Mouse (Mus musculus) liver, postnatal 0 days (tissue): Measurements from ENCODE around the gene Sh3glb2. TPM values are rescaled to one million over a fixed set of nuclear protein-coding genes. Genes with fewer than 3 reads are reported as not detected.

Experiments
- ATAC-seq: fragments of 200-750 bp; cut with Nextera tagmentation; 2 replicates; pipeline ENCODE4 v1.8.0; 2017; ENCODE audit warnings: mild to moderate bottlenecking, moderate library complexity
- DNase-seq: peaks from one replicate; pipeline ENCODE4 v3.0.0-alpha.2; 2016
- H3K27ac ChIP-seq: fragments of 300-500 bp; sonication (generic); 2 replicates; pipeline ENCODE4 v1.5.1; 2014; ENCODE audit warnings: antibody characterized with exemption, moderate library complexity, mild to moderate bottlenecking, low read depth
- H3K27me3 ChIP-seq: fragments of 300-500 bp; sonication (generic); 2 replicates; pipeline ENCODE4 v1.6.1; 2014; ENCODE audit warnings: low read length, control low read depth, mixed read lengths; ENCODE audit not compliant: insufficient read depth
- H3K36me3 ChIP-seq: fragments of 300-500 bp; sonication (generic); replicated peaks from 2 replicates; pipeline ENCODE4 v1.6.1; 2014; ENCODE audit warnings: mild to moderate bottlenecking, control low read depth, low read length, moderate library complexity, mixed read lengths; ENCODE audit not compliant: insufficient read depth
- H3K4me1 ChIP-seq: fragments of 300-500 bp; sonication (generic); 2 replicates; pipeline ENCODE4 v1.6.1; 2014; ENCODE audit warnings: antibody characterized with exemption, mild to moderate bottlenecking, control low read depth; ENCODE audit not compliant: insufficient read depth
- H3K4me2 ChIP-seq: fragments of 300-500 bp; sonication (generic); 2 replicates; pipeline ENCODE4 v1.6.1; 2014; ENCODE audit warnings: low read depth, mild to moderate bottlenecking, low read length, moderate library complexity, mixed read lengths
- H3K4me3 ChIP-seq: fragments of 300-500 bp; sonication (generic); 2 replicates; pipeline ENCODE4 v1.5.1; 2014; ENCODE audit warnings: low read depth, low read length
- H3K9ac ChIP-seq: fragments of 300-500 bp; sonication (generic); replicated peaks from 2 replicates; pipeline ENCODE4 v1.6.1; 2014; ENCODE audit warnings: mild to moderate bottlenecking, moderate library complexity
- H3K9me3 ChIP-seq: fragments of 300-500 bp; sonication (generic); 2 replicates; pipeline ENCODE4 v1.6.1; 2016; ENCODE audit warnings: mild to moderate bottlenecking, control low read depth, low read length, mixed read lengths
- CTCF ChIP-seq: sonication (generic); IDR thresholded peaks from 2 replicates; pipeline ENCODE4 v1.5.1; 2016; ENCODE audit warnings: antibody characterized with exemption, low read depth
- EP300 ChIP-seq: IDR thresholded peaks from 2 replicates; pipeline ENCODE4 v1.6.1; 2016; ENCODE audit warnings: antibody characterized with exemption, low read depth, mild to moderate bottlenecking
- WGBS: fragments of 180-500 bp; shearing (Covaris S2); extraction: QIAGEN DNeasy Blood & Tissue Kit; methylation state at CpG from one replicate; pipeline ENCODE4 v1.1.7; 2014; ENCODE audit not compliant: insufficient replicate concordance; 5-methylcytosine and 5-hydroxymethylcytosine counted together
- polyA plus RNA-seq: library from polyadenylated mRNA; unstranded; fragments of >200 nt; fragmentation: Nextera tagmentation; extraction: Ambion mirVana; gene quantifications from 2 replicates; pipeline ENCODE4 v1.2.1, GENCODE M21; 2015

Gene Sh3glb2
- polyA plus RNA-seq, 1 experiment from 2014 or later = 14.4 TPM

- 62% methylated on average over 4 of the region's 4 CpGs for WGBS
- H3K27me3 ChIP-seq = no peaks in the 10 kb centered on the region
- H3K4me3 ChIP-seq = no peak overlapping the region
- TF ChIP-seq CTCF (peak; percentile 34), EP300 (no peak)
- no peaks in the 10 kb centered on the region for H3K9me3 ChIP-seq
- ATAC-seq (peak; percentile 91), DNase-seq (no peak)
- peak overlapping the region; percentile 60 for H3K27ac ChIP-seq
- H3K36me3 ChIP-seq = peaks cover 62% of the 10 kb centered on the region
- H3K4me1 ChIP-seq = no peaks in the 10 kb centered on the region
- no peak overlapping the region for H3K9ac ChIP-seq
- no peak overlapping the region for H3K4me2 ChIP-seq
Measured at GRCm38 (mm10) chr2:30319260-30319659, 39.9 kb downstream of the Sh3glb2 start.

- Histone ChIP-seq H3K4me2 (no peak overlapping the region), H3K4me3 (no peak overlapping the region), H3K4me1 (no peaks in the 10 kb centered on the region), H3K36me3 (peaks cover 58% of the 10 kb centered on the region), H3K27me3 (no peaks in the 10 kb centered on the region), H3K9ac (no peak overlapping the region), H3K27ac (no peak overlapping the region), H3K9me3 (no peaks in the 10 kb centered on the region)
- DNase-seq = no peak
- 86% methylated on average over 5 of the region's 5 CpGs for WGBS
- no peak for ATAC-seq
- no peak for TF ChIP-seq CTCF
- TF ChIP-seq EP300 = no peak
Measured at GRCm38 (mm10) chr2:30316955-30317354, 42.2 kb downstream of the Sh3glb2 start.

- no peak for DNase-seq
- Histone ChIP-seq H3K27ac (no peak overlapping the region), H3K4me2 (no peak overlapping the region), H3K36me3 (peaks cover 59% of the 10 kb centered on the region), H3K9me3 (no peaks in the 10 kb centered on the region), H3K9ac (no peak overlapping the region), H3K4me1 (no peaks in the 10 kb centered on the region), H3K27me3 (no peaks in the 10 kb centered on the region), H3K4me3 (no peak overlapping the region)
- 90% methylated on average over 4 of the region's 4 CpGs for WGBS
- TF ChIP-seq CTCF (peak; percentile 39; the same call in 1 of the 2 replicates), EP300 (no peak)
- ATAC-seq = no peak
Measured at GRCm38 (mm10) chr2:30316136-30316535, 43.0 kb downstream of the Sh3glb2 start.

- no peak overlapping the region for H3K4me3 ChIP-seq
- H3K9me3 ChIP-seq = no peaks in the 10 kb centered on the region
- WGBS = 90% methylated on average over 2 of the region's 2 CpGs
- no peak overlapping the region for H3K9ac ChIP-seq
- no peak for DNase-seq
- TF ChIP-seq CTCF = no peak
- no peak for TF ChIP-seq EP300
- H3K36me3 ChIP-seq = peaks cover 77% of the 10 kb centered on the region
- no peak for ATAC-seq
- H3K4me2 ChIP-seq = no peak overlapping the region
- H3K27ac ChIP-seq = no peak overlapping the region
- H3K4me1 ChIP-seq = no peaks in the 10 kb centered on the region
- no peaks in the 10 kb centered on the region for H3K27me3 ChIP-seq
Measured at GRCm38 (mm10) chr2:30311481-30311880, 47.7 kb downstream of the Sh3glb2 start.

GRCm38 (mm10) chr2:30309351-30309750, 49.8 kb downstream of the Sh3glb2 start:
- Histone ChIP-seq H3K9me3 (no peaks in the 10 kb centered on the region), H3K27me3 (no peaks in the 10 kb centered on the region), H3K27ac (no peak overlapping the region), H3K4me1 (no peaks in the 10 kb centered on the region), H3K36me3 (peaks cover 80% of the 10 kb centered on the region), H3K4me3 (no peak overlapping the region), H3K4me2 (no peak overlapping the region), H3K9ac (no peak overlapping the region)
- 55% methylated on average over 3 of the region's 3 CpGs for WGBS
- TF ChIP-seq EP300 (peak; percentile 65; the same call in 1 of the 2 replicates), CTCF (no peak)
- DNase-seq (no peak), ATAC-seq (peak; percentile 44; the same call in 1 of the 2 replicates)

GRCm38 (mm10) chr2:30306087-30306486, 53.0 kb downstream of the Sh3glb2 start:
- DNase-seq = no peak
- Histone ChIP-seq H3K27ac (no peak overlapping the region), H3K4me1 (no peaks in the 10 kb centered on the region), H3K4me3 (no peak overlapping the region), H3K36me3 (peaks cover 74% of the 10 kb centered on the region), H3K27me3 (no peaks in the 10 kb centered on the region), H3K4me2 (no peak overlapping the region), H3K9ac (no peak overlapping the region), H3K9me3 (no peaks in the 10 kb centered on the region)
- no peak for ATAC-seq
- TF ChIP-seq CTCF = no peak
- TF ChIP-seq EP300 = no peak
- 74% methylated on average over 7 of the region's 7 CpGs for WGBS

GRCm38 (mm10) chr2:30299966-30300365, 59.2 kb downstream of the Sh3glb2 start:
- TF ChIP-seq EP300 (no peak), CTCF (no peak)
- Histone ChIP-seq H3K36me3 (peaks cover 46% of the 10 kb centered on the region), H3K9me3 (no peaks in the 10 kb centered on the region), H3K27ac (no peak overlapping the region), H3K9ac (no peak overlapping the region), H3K4me1 (no peaks in the 10 kb centered on the region), H3K27me3 (no peaks in the 10 kb centered on the region), H3K4me3 (no peak overlapping the region), H3K4me2 (no peak overlapping the region)
- DNase-seq = no peak
- no peak for ATAC-seq
- 83% methylated on average over 5 of the region's 5 CpGs for WGBS
